Mouse (Mus musculus) T-helper 1 cell (primary cell): ENCODE data around the gene Etl4.

Experiments
- in situ Hi-C: fragments of 300-600 bp; cut with MboI, MseI; formaldehyde crosslinking; loops from one replicate; pipeline ENCODE4 v1.15.1; 2025; ENCODE audit warnings: high pct_unique_total_duplicates

Etl4 gene

DNA sequence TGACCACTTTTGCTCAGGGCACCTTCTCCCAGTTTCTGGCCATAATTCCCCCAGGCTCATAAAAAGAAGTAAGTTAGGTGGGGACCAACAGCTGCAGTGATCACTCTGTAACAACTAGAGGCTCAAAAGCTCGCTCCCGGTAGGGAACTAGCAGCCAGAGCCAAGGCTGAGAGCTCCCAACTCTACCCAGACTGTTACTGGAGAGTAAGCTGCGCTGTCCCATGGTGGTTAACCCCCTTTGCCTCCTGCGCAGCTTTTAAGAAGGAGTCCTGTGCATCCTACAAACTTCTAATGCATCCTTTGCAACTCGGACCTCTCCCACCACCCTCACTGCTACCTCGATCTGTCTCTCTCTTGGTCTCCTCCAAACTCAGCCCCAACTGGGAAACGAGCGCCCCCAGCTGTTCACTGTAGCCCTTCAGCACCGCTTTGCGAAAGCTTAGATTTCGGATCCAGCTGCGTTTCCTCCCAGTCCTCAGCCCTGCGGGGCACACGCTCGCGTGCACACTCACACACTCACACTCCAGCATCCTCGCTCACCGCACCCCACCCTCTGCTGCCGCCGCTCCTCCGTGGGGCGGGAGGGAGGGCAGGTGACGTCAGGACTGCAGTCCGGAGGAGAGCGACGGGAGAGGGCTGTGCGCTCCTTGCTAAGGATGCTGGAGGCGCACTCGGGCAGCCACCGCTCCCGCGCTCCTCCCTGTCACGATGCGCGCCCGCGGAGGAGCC is at the start of gene Etl4:
TSS of gene Etl4 (plus strand) at position 610 of the 729 bp plus-strand sequence.
- in situ Hi-C loops: no loop called here

- in situ Hi-C loops: no loop called here
Measured at GRCm38 (mm10) chr2:19869167-19869566, 40.4 kb upstream of the Etl4 start.

- in situ Hi-C loops: no loop called here
Measured at GRCm38 (mm10) chr2:19871881-19872280, 37.7 kb upstream of the Etl4 start.

GRCm38 (mm10) chr2:19890875-19891274 is 18.7 kb upstream of the Etl4 start:
- in situ Hi-C loops: loop anchor here (25.0 kb wide), 1 partner anchor 404 kb away; no protein-coding TSS in a partner anchor

GRCm38 (mm10) chr2:19909900-19910780 is 560 bp downstream of the Etl4 start:
- in situ Hi-C loops: loop anchor here (10.0 kb wide), 3 partner anchors 295 to 1725 kb away; no protein-coding TSS in a partner anchor

GRCm38 (mm10) chr2:19910781-19911175 is 1.2 kb downstream of the Etl4 start:
- in situ Hi-C loops: loop anchor here (10.0 kb wide), 3 partner anchors 296 to 1724 kb away; no protein-coding TSS in a partner anchor

GRCm38 (mm10) chr2:19919190-19919589 is 9.6 kb downstream of the Etl4 start:
- in situ Hi-C loops: loop anchor here (10.0 kb wide), 3 partner anchors 304 to 1716 kb away; no protein-coding TSS in a partner anchor

GRCm38 (mm10) chr2:19930009-19930408 is 20.4 kb downstream of the Etl4 start:
- in situ Hi-C loops: no loop called here

DNA sequence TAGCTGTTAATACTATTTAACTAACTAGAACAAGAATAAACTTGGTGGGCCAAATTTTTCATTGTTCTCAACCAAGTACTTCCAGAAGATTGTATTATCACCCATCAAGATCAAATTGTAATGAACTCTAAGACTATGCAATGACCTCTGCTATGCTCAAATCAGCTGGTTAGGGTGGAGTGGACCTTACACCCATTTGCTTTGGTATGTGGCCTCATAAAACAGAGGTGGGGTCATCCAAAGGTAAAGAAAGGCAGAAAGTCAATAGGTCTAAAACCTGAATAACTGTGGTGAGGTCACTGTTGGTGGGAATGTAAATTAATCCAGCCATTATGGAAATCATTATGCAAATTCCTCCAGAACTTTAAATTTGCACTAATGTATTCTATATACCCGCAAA is 24.3 kb downstream of the Etl4 start:
- in situ Hi-C loops: no loop called here

- in situ Hi-C loops: no loop called here
Measured at GRCm38 (mm10) chr2:19945205-19945604, 35.6 kb downstream of the Etl4 start.

DNA sequence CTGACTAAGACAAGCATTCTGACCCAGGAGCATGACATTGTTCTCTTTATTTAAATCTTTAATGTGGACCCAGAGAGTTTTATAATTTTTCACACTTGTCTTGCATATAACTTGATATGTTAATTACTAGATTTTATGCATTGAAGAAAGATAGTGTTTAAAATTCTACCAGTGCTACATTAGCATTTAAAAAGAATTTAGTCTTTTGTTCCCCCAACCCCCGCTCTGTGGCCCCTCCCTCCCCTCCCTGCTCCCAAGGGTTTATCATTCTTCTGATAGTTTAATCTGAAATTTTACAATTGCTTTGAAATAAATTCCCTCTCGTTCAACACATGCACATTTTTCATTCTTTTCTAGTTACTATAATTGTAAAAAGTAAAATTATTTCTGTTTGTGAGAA is 43.4 kb downstream of the Etl4 start:
- in situ Hi-C loops: no loop called here

DNA sequence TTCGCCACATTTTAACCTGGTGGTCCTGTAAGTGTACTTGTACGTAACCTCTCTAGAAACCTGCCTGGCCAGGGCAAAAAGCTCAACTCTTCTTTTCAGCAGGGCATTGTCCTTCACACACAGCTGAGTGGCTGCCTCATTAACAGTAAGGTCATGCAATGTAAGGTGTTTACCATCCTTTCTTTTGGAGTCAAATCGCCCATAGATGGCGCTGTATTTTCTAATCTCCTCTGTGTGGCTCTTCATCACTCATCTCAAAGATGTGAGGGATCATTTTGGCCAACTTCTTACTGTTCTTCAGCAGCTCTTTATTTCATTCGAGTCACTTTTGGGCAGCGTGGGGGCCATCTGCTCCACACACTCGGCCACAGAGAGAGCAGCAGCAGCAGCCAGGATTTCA is 56.9 kb downstream of the Etl4 start:
- in situ Hi-C loops: no loop called here

DNA sequence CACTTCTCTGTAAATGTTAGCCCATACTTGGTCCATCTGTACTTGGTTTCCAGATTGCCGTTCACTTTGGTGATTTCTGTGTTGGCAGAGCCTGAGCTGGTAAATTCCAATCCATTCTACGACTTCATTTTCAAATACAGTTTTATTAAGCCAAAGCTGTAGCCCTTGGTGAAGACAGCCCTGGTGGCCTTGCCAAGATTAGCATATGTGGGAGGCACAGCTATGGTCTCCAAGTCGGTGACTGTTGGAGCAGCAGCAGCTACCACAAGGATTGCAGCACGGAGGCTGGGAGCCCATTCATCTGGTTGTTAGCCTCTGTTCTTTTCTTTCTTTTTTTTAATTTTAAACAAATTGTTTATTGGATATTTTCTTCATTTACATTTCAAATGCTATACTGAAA is 128.1 kb downstream of the Etl4 start:
- in situ Hi-C loops: no loop called here

DNA sequence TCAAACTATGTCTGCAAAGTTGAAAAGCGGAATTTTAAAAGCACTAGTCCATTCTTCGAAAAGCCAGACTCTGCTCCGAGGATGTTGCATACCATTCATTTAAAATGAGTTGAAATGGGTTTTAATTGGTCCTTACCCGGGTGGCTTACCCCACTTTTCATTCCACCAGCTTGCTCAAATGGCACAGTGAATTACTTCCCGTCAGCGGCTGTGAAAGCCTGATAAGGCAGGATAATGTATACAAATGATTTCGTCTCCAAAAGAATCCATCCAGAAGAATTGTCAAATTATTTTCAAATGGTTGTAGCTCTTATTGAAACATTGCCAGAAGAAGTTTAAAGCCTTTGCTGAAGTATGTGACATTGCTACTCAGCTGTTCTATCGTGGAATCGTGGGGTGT is 162.8 kb downstream of the Etl4 start:
- in situ Hi-C loops: no loop called here

DNA sequence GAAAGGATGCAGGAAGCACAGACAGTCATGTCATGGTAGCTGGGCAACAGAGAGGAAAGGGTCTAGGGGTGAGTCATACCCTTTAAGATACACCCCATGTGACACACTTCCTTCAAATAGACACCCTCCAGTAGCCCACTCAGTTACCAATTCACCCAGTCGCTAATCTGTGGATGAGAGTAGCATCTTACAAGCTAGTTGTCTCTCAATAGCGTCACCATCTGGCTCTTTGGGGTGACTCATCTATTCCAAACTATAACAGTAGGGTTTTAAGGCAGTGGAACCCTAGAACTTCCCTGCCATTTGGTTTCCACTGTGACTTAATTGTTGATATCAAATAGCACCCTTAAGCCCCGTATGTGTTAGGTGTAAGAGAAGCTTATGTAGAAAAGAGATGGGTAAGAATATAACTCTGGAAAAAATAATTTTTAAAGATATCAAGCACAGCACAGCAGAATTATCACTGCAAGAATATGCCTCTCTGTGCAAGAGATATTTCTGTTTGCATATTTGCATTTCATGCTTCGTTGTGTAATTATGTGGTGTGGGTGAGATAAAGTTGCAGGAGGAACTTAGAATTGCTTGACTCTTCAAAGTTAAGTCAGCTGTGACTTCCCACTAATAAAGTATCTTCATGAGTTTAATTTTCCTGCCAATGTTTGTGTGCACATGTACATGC is 166.7 kb downstream of the Etl4 start:
- in situ Hi-C loops: no loop called here

DNA sequence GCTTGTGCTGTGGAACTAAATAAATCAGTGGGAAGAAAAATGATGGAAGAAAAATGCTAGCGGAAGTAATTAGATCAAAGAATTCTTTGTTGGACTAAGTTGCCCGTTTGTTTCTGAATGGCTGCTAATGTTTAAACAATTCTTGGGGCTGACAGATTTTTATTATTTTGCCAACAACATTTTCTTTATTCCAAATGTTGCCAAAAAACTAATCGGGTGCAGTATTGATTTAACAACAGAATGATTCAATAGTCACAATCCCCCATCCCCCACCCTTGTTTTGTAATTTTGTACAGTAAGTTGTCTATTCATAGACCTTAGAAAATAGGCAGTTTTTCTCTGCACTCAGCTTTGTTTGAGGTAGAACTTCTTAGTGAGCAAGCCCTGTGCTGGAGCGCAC is 175.2 kb downstream of the Etl4 start:
- in situ Hi-C loops: no loop called here

GRCm38 (mm10) chr2:20105456-20105855 is 195.9 kb downstream of the Etl4 start:
- in situ Hi-C loops: no loop called here

GRCm38 (mm10) chr2:20111703-20112102 is 202.1 kb downstream of the Etl4 start:
- in situ Hi-C loops: no loop called here

DNA sequence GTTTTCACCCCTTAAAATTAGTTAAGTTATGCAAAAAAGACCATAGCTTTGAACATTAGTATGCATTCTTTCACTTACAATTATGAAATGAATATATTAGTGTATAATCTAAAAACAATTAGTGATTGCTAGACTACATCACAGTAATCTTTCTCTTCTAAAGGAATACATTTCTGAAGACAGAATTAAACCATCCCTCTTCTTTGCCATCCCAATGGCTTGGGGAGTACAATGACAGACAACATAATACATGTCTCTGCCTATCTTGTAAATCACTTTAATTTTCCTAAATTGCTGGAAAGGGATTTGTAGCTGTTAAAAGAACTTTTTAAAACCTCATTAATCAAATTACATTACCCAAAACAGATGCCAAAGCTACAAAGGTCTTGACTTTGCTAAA is 216.3 kb downstream of the Etl4 start:
- in situ Hi-C loops: no loop called here

DNA sequence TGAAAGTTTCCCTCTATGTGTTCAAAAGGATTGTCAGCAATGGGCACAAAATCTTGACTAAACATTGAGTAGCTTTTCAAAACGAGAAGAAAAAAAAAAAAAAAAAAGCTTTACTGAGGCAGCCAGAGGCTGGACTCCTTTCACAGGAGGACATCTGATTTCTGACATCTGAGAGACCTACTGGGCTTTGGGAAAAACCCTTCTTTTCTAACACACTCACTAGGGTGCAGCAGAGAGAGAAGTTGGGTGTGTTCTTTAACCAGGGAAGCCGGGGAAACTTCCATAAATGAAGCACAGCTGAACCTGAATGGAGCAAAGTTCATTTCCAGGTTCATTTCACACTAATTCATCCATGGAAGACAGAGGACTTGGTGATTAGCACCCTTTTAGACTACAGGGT is 222.2 kb downstream of the Etl4 start:
- in situ Hi-C loops: no loop called here

DNA sequence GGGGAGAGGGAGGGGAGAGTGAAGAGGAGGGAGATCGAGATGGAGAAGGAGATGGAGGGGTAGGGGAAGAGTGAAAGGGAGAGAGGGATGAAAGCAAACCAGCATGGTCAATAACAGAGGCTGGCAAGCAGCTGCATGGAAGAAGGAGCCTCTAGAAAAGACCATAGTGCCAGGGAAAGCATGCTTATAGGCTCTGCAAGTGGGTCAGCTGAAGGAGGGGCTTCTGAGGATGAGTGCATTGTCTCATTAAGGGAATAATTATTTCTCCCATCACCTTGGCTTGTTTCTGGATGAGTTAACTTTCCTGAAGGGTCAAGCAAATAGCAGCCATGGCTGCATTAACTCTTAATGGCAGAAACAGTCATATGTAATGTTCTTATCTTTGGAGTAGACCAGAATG is 228.8 kb downstream of the Etl4 start:
- in situ Hi-C loops: no loop called here

DNA sequence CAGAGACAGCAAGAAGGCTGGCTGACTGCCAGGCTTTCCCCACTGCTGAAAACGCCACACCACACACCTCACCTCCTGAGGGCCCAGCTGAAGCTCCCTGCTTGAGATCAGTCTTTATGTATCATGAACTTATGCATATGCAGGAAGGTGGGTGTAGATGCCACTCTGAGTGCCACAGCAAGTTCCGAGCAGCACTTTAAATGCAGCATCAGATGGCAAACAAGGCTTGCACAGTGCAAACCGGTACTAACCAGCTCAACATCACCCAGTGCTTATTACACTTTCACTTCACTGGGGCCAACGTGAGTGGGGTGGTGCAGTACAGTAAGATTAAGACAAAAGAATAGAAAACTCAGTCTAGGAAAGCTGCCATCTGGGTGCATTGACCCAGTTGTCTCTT is 235.8 kb downstream of the Etl4 start:
- in situ Hi-C loops: no loop called here
